Mouse (Mus musculus) natural killer cell, adult 2 months (primary cell): ENCODE data around the gene Wdfy4.
A peak's percentile ranks its signal among the peaks of the same experiment; 100 is the strongest.

Experiments used
- DNase-seq, 2 experiments: peaks; one replicate each; pipeline ENCODE4 v3.0.0; 2022; ENCODE audit warnings: low spot score in 2 of 2

Wdfy4 gene

GRCm38 (mm10) chr14:32984176-32984738, 201.1 kb downstream of the Wdfy4 start:
- no peak for DNase-seq

- DNase-seq = no peak
Measured at GRCm38 (mm10) chr14:32970700-32971099, 214.6 kb downstream of the Wdfy4 start.

GRCm38 (mm10) chr14:32964742-32965141, 220.6 kb downstream of the Wdfy4 start:
- DNase-seq = no peak

- peak in 1 of 2 experiments; percentile 5 for DNase-seq
Measured at GRCm38 (mm10) chr14:32960481-32960880, 224.8 kb downstream of the Wdfy4 start.

- no peak for DNase-seq
Measured at GRCm38 (mm10) chr14:32958671-32959070, 226.6 kb downstream of the Wdfy4 start.

GRCm38 (mm10) chr14:32956486-32956885, 228.8 kb downstream of the Wdfy4 start:
- DNase-seq = no peak

GRCm38 (mm10) chr14:32950312-32951301, 234.7 kb downstream of the Wdfy4 start:
- no peak for DNase-seq

- no peak for DNase-seq
Measured at GRCm38 (mm10) chr14:32947512-32947911, 237.8 kb downstream of the Wdfy4 start.

- DNase-seq = no peak
Measured at GRCm38 (mm10) chr14:32939217-32939616, 246.1 kb downstream of the Wdfy4 start.

GRCm38 (mm10) chr14:32934064-32934463, 251.2 kb downstream of the Wdfy4 start:
- no peak for DNase-seq

GRCm38 (mm10) chr14:32932220-32932619, 253.1 kb downstream of the Wdfy4 start:
- DNase-seq = no peak

GRCm38 (mm10) chr14:32931709-32932108, 253.6 kb downstream of the Wdfy4 start:
- DNase-seq = no peak

- DNase-seq = no peak
Measured at GRCm38 (mm10) chr14:32923871-32924270, 261.4 kb downstream of the Wdfy4 start.

GRCm38 (mm10) chr14:32917919-32918318, 267.4 kb downstream of the Wdfy4 start:
- DNase-seq = no peak

GRCm38 (mm10) chr14:32915360-32915759, 269.9 kb downstream of the Wdfy4 start:
- no peak for DNase-seq

- DNase-seq = no peak
Measured at GRCm38 (mm10) chr14:32911187-32911586, 274.1 kb downstream of the Wdfy4 start.
